Mouse (Mus musculus): ENCODE measurements around the gene B4galt4.

DNA sequence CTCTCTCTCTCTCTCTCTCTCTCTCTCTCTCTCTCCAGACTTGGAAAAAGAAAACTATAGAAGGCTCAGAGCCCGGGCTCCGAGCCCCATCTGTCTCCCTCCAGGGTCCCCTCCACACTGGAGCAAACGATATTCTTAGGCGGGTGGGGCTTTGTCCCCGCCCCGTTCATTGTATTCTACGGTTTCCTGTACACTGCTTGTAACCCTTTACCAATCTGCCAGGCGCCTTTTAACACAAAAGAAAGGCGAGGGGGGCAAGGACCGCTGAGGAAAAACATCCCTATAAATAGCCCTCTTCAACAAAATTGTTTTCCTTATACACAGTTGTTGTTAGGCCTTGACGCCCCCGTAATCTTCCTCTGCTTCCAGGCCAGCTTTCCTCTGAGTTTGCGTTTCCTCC, 17.1 kb upstream of the B4galt4 start:
- no peak for TF ChIP-seq CTCF (IDR thresholded peaks at IDR 0.05; ENCODE audit: low read depth, low read length)
- no peak for TF ChIP-seq EP300 (IDR thresholded peaks at IDR 0.05; ENCODE audit: insufficient read depth, low read depth, low read length)
- TF ChIP-seq POLR2A (IDR thresholded peaks at IDR 0.05; ENCODE audit: insufficient read depth, low read length): no peak

Data from ES-Bruce4 (cell line).